Mouse (Mus musculus): Measurements from ENCODE around the gene Unc5a. TPM values are rescaled to one million over a fixed set of nuclear protein-coding genes. Genes with fewer than 3 reads are reported as not detected.
A peak's percentile ranks its signal among the peaks of the same experiment; 100 is the strongest.

The Unc5a gene
- polyA plus RNA-seq, 1 experiment from 2014 or later, result 7.3 TPM

GRCm38 (mm10) chr13:55006415-55006742, 57.2 kb downstream of the Unc5a start:
- Histone ChIP-seq H3K36me3 (peaks cover 13% of the 10 kb centered on the region), H3K27me3 (peaks cover 48% of the 10 kb centered on the region), H3K27ac (no peak overlapping the region), H3K4me1 (replicated peaks) (peaks cover 46% of the 10 kb centered on the region), H3K4me2 (replicated peaks) (no peak overlapping the region), H3K4me3 (replicated peaks) (no peak overlapping the region), H3K9me3 (no peaks in the 10 kb centered on the region), H3K9ac (replicated peaks) (0 out of 2 replicates have a peak overlapping the region, but pooled peaks have one; percentile 36)
- ATAC-seq, result no peak
- 72% methylated on average over 7 of the region's 7 CpGs for WGBS

DNA sequence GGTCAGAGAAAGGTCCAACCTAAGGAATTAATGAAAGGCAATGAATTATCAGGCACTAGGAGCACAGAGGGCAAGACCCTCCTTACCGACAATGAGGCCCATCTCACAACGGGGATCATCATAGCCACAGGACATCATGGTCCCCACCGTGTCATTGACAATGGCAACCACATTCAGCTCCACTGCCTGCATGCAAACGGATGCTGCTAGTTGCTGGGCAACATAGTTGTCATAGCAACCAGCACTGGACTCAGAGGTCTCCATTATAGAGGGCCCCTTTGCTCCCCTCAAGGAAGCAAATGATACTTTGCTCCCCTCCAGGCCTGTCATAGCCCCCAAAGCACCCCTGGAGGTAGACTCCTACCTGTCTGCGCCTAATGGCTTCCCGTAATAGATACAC, 59.4 kb downstream of the Unc5a start:
- no peak overlapping the region for H3K9ac ChIP-seq (replicated peaks)
- peaks cover 2% of the 10 kb centered on the region for H3K36me3 ChIP-seq
- H3K9me3 ChIP-seq, result no peaks in the 10 kb centered on the region
- H3K4me1 ChIP-seq (replicated peaks), result peaks cover 53% of the 10 kb centered on the region
- peaks cover 47% of the 10 kb centered on the region for H3K27me3 ChIP-seq
- H3K4me2 ChIP-seq (replicated peaks), result no peak overlapping the region
- peak; percentile 83 for ATAC-seq
- H3K4me3 ChIP-seq (replicated peaks), result no peak overlapping the region
- WGBS, result 17% methylated on average over 6 of the region's 6 CpGs
- peak overlapping the region; percentile 61 for H3K27ac ChIP-seq

DNA sequence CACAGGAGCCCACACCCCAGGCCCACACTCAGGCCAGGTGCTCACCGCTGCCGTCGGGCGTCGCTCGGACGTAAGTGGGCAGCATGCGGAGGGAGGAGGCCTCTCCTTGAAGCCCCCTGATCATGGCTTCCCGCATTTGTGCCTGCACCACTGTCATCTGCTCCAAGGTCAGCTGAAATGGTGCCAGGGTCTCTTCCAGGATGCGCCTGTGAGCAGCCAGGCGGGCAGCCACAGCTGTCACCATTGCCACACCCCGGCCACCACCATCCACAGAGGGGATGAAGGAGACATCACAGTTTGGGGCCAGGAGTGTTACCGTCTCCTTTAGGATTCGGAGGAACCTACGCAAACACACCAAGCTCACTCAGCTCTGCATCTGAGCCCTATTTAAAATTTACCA, 61.9 kb downstream of the Unc5a start:
- H3K4me2 ChIP-seq (replicated peaks), result no peak overlapping the region
- no peaks in the 10 kb centered on the region for H3K36me3 ChIP-seq
- no peak overlapping the region for H3K4me3 ChIP-seq (replicated peaks)
- no peak overlapping the region for H3K27ac ChIP-seq
- H3K9ac ChIP-seq (replicated peaks), result no peak overlapping the region
- 88% methylated on average over 15 of the region's 15 CpGs for WGBS
- peaks cover 45% of the 10 kb centered on the region for H3K27me3 ChIP-seq
- H3K4me1 ChIP-seq (replicated peaks), result peaks cover 37% of the 10 kb centered on the region
- no peak for ATAC-seq
- no peaks in the 10 kb centered on the region for H3K9me3 ChIP-seq

GRCm38 (mm10) chr13:55011981-55012478, 62.8 kb downstream of the Unc5a start:
- Histone ChIP-seq H3K4me3 (replicated peaks) (no peak overlapping the region), H3K9me3 (no peaks in the 10 kb centered on the region), H3K9ac (replicated peaks) (no peak overlapping the region), H3K27me3 (peaks cover 42% of the 10 kb centered on the region), H3K4me2 (replicated peaks) (peak overlapping the region; percentile 22; the same call in 1 of the 2 replicates), H3K4me1 (replicated peaks) (peaks cover 32% of the 10 kb centered on the region), H3K36me3 (no peaks in the 10 kb centered on the region), H3K27ac (no peak overlapping the region; the same call in 1 of the 2 replicates)
- 5% methylated on average over 14 of the region's 14 CpGs for WGBS
- peak; percentile 24 for ATAC-seq

DNA sequence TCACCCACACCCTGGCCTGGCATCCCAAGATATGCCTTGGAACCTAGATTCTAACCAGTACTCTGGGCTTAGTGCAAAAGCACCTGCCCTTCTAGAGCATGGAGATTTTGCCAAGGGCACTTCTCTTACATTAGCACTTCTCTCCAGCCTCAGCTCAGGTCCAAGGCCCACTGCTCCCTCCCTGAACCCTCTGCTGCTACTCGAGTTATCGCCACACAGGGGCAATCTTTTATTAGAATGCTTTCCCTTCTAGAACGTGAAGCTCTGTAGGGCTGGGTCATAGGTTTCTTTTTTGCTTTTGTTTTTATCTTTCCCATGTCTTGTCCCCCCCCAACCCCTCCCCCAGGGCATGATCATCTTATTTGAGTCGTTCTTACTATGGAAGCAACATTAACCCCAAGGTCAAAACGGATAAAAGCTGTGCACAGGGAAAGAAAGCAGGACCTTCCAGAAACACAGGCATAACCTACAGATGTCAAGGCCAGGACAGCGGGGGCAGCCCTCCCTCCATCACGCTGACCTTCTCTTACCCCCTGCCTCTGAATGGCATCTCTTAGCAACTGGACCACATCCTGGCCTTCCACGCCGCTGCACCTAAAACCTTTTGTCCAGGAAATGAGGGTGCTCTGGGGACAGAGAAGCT, 64.6 kb downstream of the Unc5a start:
- no peak overlapping the region for H3K9ac ChIP-seq (replicated peaks)
- H3K4me3 ChIP-seq (replicated peaks), result no peak overlapping the region
- no peaks in the 10 kb centered on the region for H3K9me3 ChIP-seq
- no peak overlapping the region for H3K4me2 ChIP-seq (replicated peaks)
- no peak overlapping the region for H3K27ac ChIP-seq
- H3K36me3 ChIP-seq, result no peaks in the 10 kb centered on the region
- peaks cover 41% of the 10 kb centered on the region for H3K27me3 ChIP-seq
- H3K4me1 ChIP-seq (replicated peaks), result peaks cover 14% of the 10 kb centered on the region
- 20% methylated on average over 9 of the region's 9 CpGs for WGBS
- no peak for ATAC-seq

GRCm38 (mm10) chr13:55014451-55014850, 65.2 kb downstream of the Unc5a start:
- H3K4me1 ChIP-seq (replicated peaks), result peaks cover 7% of the 10 kb centered on the region
- 58% methylated on average over 9 of the region's 9 CpGs for WGBS

GRCm38 (mm10) chr13:55017154-55017897, 68.1 kb downstream of the Unc5a start:
- Histone ChIP-seq H3K4me1 (replicated peaks) (peaks cover 1% of the 10 kb centered on the region), H3K9me3 (no peaks in the 10 kb centered on the region), H3K9ac (replicated peaks) (no peak overlapping the region), H3K36me3 (no peaks in the 10 kb centered on the region), H3K27ac (no peak overlapping the region), H3K4me3 (replicated peaks) (no peak overlapping the region), H3K27me3 (peaks cover 21% of the 10 kb centered on the region), H3K4me2 (replicated peaks) (no peak overlapping the region)
- WGBS, result 90% methylated on average over 12 of the region's 12 CpGs
- ATAC-seq, result no peak

More at GRCm38 (mm10) chr13:55014451-55014850, 65.2 kb downstream of the Unc5a start:
- Histone ChIP-seq H3K27ac (no peak overlapping the region), H3K4me2 (replicated peaks) (no peak overlapping the region), H3K36me3 (no peaks in the 10 kb centered on the region), H3K27me3 (peaks cover 38% of the 10 kb centered on the region), H3K9me3 (no peaks in the 10 kb centered on the region), H3K4me3 (replicated peaks) (no peak overlapping the region), H3K9ac (replicated peaks) (no peak overlapping the region)
- ATAC-seq, result no peak

- ATAC-seq, result no peak
- Histone ChIP-seq H3K4me2 (replicated peaks) (no peak overlapping the region), H3K4me1 (replicated peaks) (no peaks in the 10 kb centered on the region; the same call in 1 of the 2 replicates), H3K27me3 (peaks cover 16% of the 10 kb centered on the region), H3K9me3 (no peaks in the 10 kb centered on the region), H3K9ac (replicated peaks) (no peak overlapping the region), H3K27ac (no peak overlapping the region), H3K36me3 (no peaks in the 10 kb centered on the region), H3K4me3 (replicated peaks) (no peak overlapping the region)
- WGBS, result 78% methylated on average over 8 of the region's 8 CpGs
Measured at GRCm38 (mm10) chr13:55017898-55018599, 68.8 kb downstream of the Unc5a start.

GRCm38 (mm10) chr13:55018700-55019099, 69.5 kb downstream of the Unc5a start:
- H3K9ac ChIP-seq (replicated peaks), result no peak overlapping the region
- no peak overlapping the region for H3K4me2 ChIP-seq (replicated peaks)
- 89% methylated on average over 9 of the region's 9 CpGs for WGBS
- H3K9me3 ChIP-seq, result no peaks in the 10 kb centered on the region
- H3K27me3 ChIP-seq, result peaks cover 12% of the 10 kb centered on the region; the same call in 1 of the 2 replicates
- no peaks in the 10 kb centered on the region; the same call in 1 of the 2 replicates for H3K4me1 ChIP-seq (replicated peaks)
- ATAC-seq, result no peak
- H3K4me3 ChIP-seq (replicated peaks), result no peak overlapping the region
- H3K36me3 ChIP-seq, result no peaks in the 10 kb centered on the region
- H3K27ac ChIP-seq, result no peak overlapping the region

- no peaks in the 10 kb centered on the region; the same call in 1 of the 2 replicates for H3K4me1 ChIP-seq (replicated peaks)
- no peak overlapping the region for H3K9ac ChIP-seq (replicated peaks)
- H3K4me2 ChIP-seq (replicated peaks), result no peak overlapping the region
- 69% methylated on average over 3 of the region's 3 CpGs for WGBS
- no peak overlapping the region for H3K4me3 ChIP-seq (replicated peaks)
- peaks cover 12% of the 10 kb centered on the region; the same call in 1 of the 2 replicates for H3K27me3 ChIP-seq
- no peaks in the 10 kb centered on the region for H3K9me3 ChIP-seq
- no peaks in the 10 kb centered on the region for H3K36me3 ChIP-seq
- no peak overlapping the region for H3K27ac ChIP-seq
- no peak for ATAC-seq
Measured at GRCm38 (mm10) chr13:55019181-55019580, 70.0 kb downstream of the Unc5a start.

- Histone ChIP-seq H3K4me1 (replicated peaks) (no peaks in the 10 kb centered on the region; the same call in 1 of the 2 replicates), H3K36me3 (no peaks in the 10 kb centered on the region), H3K9ac (replicated peaks) (no peak overlapping the region), H3K4me3 (replicated peaks) (no peak overlapping the region), H3K27ac (no peak overlapping the region), H3K4me2 (replicated peaks) (no peak overlapping the region), H3K27me3 (peaks cover 4% of the 10 kb centered on the region; the same call in 1 of the 2 replicates), H3K9me3 (no peaks in the 10 kb centered on the region)
- ATAC-seq, result no peak
- 93% methylated on average over 4 of the region's 4 CpGs for WGBS
Measured at GRCm38 (mm10) chr13:55020051-55020450, 70.8 kb downstream of the Unc5a start.

Data from midbrain, embryonic 13.5 days (tissue).